Mouse (Mus musculus) forebrain, embryonic 14.5 days (tissue): ENCODE measurements around the gene Rd3l. TPM values are rescaled to one million over a fixed set of nuclear protein-coding genes. Genes with fewer than 3 reads are reported as not detected.

Source experiments
- ATAC-seq: fragments of 200-750 bp; cut with Nextera tagmentation; 2 replicates; pipeline ENCODE4 v1.8.0; 2017; ENCODE audit warnings: mild to moderate bottlenecking, moderate library complexity
- DNase-seq: peaks from one replicate; pipeline ENCODE4 v3.0.0-alpha.2; 2015; ENCODE audit warnings: low spot score
- H3K27ac ChIP-seq: fragments of 300-500 bp; sonication (generic); 2 replicates; pipeline ENCODE4 v1.5.1; 2014; ENCODE audit warnings: low read depth, mild to moderate bottlenecking, control low read depth, low read length, moderate library complexity
- H3K27me3 ChIP-seq: fragments of 300-500 bp; sonication (generic); replicated peaks from 2 replicates; pipeline ENCODE4 v1.6.1; 2014; ENCODE audit warnings: low read length, control low read depth, mixed read lengths; ENCODE audit not compliant: control insufficient read depth, insufficient read depth
- H3K36me3 ChIP-seq: fragments of 300-500 bp; sonication (generic); 2 replicates; pipeline ENCODE4 v1.6.1; 2014; ENCODE audit warnings: low read length, control low read depth; ENCODE audit not compliant: control insufficient read depth, insufficient read depth
- H3K4me1 ChIP-seq: fragments of 300-500 bp; sonication (generic); 2 replicates; pipeline ENCODE4 v1.6.1; 2014; ENCODE audit warnings: antibody characterized with exemption, low read length, control low read depth; ENCODE audit not compliant: control insufficient read depth, insufficient read depth
- H3K4me2 ChIP-seq: fragments of 300-500 bp; sonication (generic); 2 replicates; pipeline ENCODE4 v1.6.1; 2014; ENCODE audit warnings: mild to moderate bottlenecking, control low read depth, low read length
- H3K4me3 ChIP-seq: fragments of 300-500 bp; sonication (generic); 2 replicates; pipeline ENCODE4 v1.5.1; 2014; ENCODE audit warnings: low read depth, low read length, control low read depth
- H3K9ac ChIP-seq: fragments of 300-500 bp; sonication (generic); 2 replicates; pipeline ENCODE4 v1.6.1; 2014; ENCODE audit warnings: mild to moderate bottlenecking, low read length, control low read depth, moderate library complexity
- H3K9me3 ChIP-seq: fragments of 300-500 bp; sonication (generic); replicated peaks from 2 replicates; pipeline ENCODE4 v1.6.1; 2016; ENCODE audit warnings: low read length, control low read depth, mixed read lengths; ENCODE audit not compliant: control insufficient read depth
- WGBS: fragments of 180-500 bp; shearing (Covaris S2); extraction: QIAGEN DNeasy Blood & Tissue Kit; methylation state at CpG from one replicate; pipeline ENCODE4 v1.1.7; 2014; 5-methylcytosine and 5-hydroxymethylcytosine counted together
- polyA plus RNA-seq: library from polyadenylated mRNA; unstranded; fragments of >200 nt; fragmentation: Nextera tagmentation; extraction: Ambion mirVana; gene quantifications from 2 replicates; pipeline ENCODE4 v1.2.1, GENCODE M21; 2014

The Rd3l gene
- polyA plus RNA-seq, 1 experiment from 2014 or later: not detected

DNA sequence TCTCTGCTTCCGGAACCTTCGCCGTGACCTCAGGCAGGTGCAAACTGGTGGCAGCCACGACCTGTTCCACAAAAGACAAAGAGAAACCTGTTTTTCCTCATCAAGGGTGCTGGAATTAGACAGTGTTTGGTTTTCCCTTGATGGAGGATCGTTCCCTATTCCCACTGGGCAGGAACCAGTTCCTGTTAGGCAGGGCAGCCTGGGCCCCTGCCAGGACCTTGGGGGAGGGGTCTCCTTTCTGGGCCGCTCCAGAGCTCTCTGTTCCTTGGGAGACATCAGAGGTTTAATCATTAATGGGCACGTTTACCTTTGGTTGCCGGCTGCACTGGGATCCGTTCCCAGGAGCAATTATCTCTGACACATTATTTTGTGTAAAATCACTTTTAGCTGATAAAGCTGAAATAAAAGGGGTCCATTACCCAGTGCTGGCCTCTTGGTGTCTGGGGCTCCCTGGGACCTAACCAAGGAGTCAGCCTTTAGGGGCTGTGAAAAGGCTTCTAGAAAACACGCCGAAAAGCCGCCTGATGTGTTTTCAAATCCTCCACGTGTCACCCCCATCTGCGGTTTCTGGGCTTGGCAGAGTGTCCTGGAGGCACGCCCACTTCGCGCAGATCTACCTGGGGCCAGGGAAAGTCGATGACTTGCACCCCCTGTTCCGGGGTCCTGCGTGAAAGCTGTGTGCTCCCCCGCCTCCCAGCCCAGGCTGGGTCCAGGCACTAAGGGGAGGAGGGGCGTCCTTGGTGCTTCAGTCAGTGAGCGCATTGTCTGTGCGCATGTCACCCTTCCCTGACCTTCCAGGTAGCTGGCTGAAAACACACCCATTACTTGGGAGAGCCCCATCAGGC, 44.2 kb downstream of the Rd3l start:
- Histone ChIP-seq H3K4me3 (no peak overlapping the region), H3K4me2 (peak overlapping the region; percentile 9; the same call in 1 of the 2 replicates), H3K36me3 (no peaks in the 10 kb centered on the region), H3K27me3 (no peaks in the 10 kb centered on the region), H3K27ac (no peak overlapping the region; the same call in 1 of the 2 replicates), H3K9me3 (no peaks in the 10 kb centered on the region), H3K4me1 (peaks cover 9% of the 10 kb centered on the region), H3K9ac (no peak overlapping the region; the same call in 1 of the 2 replicates)
- ATAC-seq (peak; percentile 64), DNase-seq (peak; percentile 82)
- WGBS: 26% methylated on average over 24 of the region's 24 CpGs

DNA sequence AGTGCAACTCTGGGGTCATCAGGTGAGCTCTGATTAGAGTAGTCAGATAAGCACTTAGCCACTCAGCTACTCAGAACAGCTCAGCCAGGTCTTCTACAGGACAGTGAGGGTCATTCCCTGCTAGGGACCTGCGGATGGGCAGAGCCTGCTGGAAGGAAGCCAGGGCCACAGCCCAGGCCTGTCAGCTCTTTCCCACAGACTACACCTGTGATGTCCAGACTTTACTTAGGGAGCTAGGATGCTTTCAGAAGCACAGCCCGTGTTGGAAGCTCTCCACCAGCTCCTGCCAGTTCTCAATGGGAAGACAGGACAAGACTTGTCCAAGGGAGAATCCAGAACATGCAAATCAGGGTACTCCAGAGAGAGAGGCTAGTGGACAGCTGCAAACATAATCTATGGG, 47.1 kb downstream of the Rd3l start:
- Histone ChIP-seq H3K4me2 (no peak overlapping the region), H3K36me3 (no peaks in the 10 kb centered on the region), H3K27me3 (no peaks in the 10 kb centered on the region), H3K4me3 (no peak overlapping the region), H3K4me1 (peaks cover 9% of the 10 kb centered on the region), H3K27ac (no peak overlapping the region), H3K9me3 (no peaks in the 10 kb centered on the region), H3K9ac (no peak overlapping the region)
- WGBS: 75% methylated on average over 2 of the region's 2 CpGs
- DNase-seq: no peak
- ATAC-seq: no peak

DNA sequence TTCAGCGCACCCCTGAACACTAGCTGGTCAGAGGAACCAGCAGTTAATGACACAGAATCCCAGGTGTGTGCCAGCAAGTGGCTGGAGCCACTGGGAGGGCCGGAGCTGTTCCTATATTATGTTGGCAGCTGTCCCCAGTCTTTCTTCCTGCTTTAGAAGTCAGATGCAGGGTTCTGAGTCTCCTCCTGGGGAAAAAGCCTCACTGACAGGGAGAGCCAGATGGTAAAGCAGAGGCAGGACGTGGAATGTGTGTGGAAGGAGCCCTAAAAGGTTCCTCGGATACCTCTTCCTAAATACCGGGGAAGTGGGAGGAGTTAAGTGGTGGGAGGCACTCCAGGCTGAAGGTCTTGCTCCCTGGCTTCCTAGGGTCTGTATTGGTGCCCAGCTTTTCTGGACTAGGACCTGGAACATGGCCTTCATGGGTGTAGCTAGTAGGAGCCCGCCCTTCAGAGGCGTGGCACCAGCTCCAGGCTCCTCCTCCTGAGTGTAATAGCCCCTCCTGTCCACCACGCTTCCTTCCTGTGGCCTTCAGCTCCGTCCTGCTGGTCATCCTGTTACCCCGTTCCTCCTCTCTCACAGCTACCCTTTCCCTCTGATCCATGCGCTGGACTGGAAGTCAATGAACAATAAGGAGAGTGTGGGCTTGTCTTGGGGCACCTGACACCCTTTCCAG, 47.9 kb downstream of the Rd3l start:
- no peaks in the 10 kb centered on the region for H3K27me3 ChIP-seq
- 60% methylated on average over 11 of the region's 11 CpGs for WGBS

DNA sequence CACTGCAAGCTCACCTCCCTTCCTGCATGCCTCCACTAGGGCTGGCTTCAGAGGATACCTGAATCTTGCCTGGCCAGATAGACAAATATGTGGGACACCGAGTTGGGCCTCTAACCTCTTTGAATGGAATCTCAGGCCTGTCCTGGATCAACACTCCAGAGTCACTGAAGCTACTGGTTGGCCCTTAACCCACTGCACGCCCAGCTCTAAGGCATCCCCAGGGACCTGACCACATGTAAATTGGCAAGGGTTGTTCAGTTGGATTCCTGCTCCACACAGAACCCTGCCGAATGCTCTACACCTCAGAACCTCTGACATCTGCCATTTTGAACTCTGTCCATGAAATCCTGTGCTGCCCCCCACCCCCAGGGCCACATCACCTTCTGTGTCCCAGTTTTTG, 48.6 kb downstream of the Rd3l start:
- no peaks in the 10 kb centered on the region for H3K9me3 ChIP-seq
- no peaks in the 10 kb centered on the region for H3K27me3 ChIP-seq
- H3K9ac ChIP-seq: no peak overlapping the region
- no peaks in the 10 kb centered on the region for H3K36me3 ChIP-seq
- peaks cover 9% of the 10 kb centered on the region for H3K4me1 ChIP-seq
- H3K27ac ChIP-seq: no peak overlapping the region
- DNase-seq: no peak
- H3K4me3 ChIP-seq: no peak overlapping the region
- no peak overlapping the region for H3K4me2 ChIP-seq
- WGBS: 80% methylated on average over 3 of the region's 3 CpGs
- ATAC-seq: no peak

More for the DNA sequence above, 47.9 kb downstream of the Rd3l start:
- no peak overlapping the region for H3K4me2 ChIP-seq
- no peak for DNase-seq
- H3K9me3 ChIP-seq: no peaks in the 10 kb centered on the region
- no peak overlapping the region for H3K4me3 ChIP-seq
- no peak overlapping the region for H3K27ac ChIP-seq
- no peak for ATAC-seq
- no peaks in the 10 kb centered on the region for H3K36me3 ChIP-seq
- H3K9ac ChIP-seq: no peak overlapping the region
- peaks cover 9% of the 10 kb centered on the region for H3K4me1 ChIP-seq

DNA sequence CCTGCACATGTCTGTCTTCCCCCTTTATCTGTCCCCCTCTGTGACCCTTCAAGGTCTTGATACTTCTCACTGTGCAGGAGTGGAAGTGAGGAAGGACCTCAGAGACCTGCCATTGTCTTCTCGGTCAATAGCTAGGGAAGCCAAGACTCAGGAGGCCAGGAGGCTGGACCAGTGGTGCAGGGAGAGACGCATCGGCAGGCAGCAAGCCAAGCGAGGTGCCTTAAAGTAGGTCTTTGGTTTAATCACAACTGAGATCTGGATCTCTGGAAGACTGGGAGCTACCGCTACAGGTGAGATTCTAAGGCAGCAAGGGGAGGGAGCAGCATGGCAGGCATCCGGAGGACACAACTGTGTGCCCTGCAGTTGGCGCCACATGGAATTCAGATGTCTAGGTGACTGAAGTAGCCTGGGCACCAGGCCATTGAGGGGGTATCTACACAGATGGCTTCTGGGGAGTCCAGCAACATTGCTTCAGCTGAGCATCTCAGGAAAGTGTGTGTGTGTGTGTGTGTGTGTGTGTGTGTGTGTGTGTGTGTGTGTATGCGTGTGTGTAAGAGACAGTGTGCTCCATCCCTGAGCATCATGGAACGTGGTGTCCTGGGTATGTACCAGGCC, 49.6 kb downstream of the Rd3l start:
- no peaks in the 10 kb centered on the region for H3K9me3 ChIP-seq

More for the DNA sequence above, 49.6 kb downstream of the Rd3l start:
- ATAC-seq: no peak
- Histone ChIP-seq H3K36me3 (no peaks in the 10 kb centered on the region), H3K27ac (no peak overlapping the region), H3K4me2 (no peak overlapping the region), H3K9ac (no peak overlapping the region), H3K27me3 (no peaks in the 10 kb centered on the region), H3K4me1 (peaks cover 7% of the 10 kb centered on the region; the same call in 1 of the 2 replicates), H3K4me3 (no peak overlapping the region)
- WGBS: 87% methylated on average over 9 of the region's 9 CpGs
- DNase-seq: no peak

Other genes starting within 250 kb of the Rd3l start
- gene Klc1, start 222.5 kb downstream of the Rd3l start, polyA plus RNA-seq: 391 and 464 TPM in 2 replicates
- gene Xrcc3, start 167.4 kb downstream of the Rd3l start, polyA plus RNA-seq: 3.0 and 3.7 TPM in 2 replicates
- gene Zfyve21, start 167.1 kb downstream of the Rd3l start, polyA plus RNA-seq: 43.0 and 45.0 TPM in 2 replicates
- gene Ppp1r13b, start 73.2 kb downstream of the Rd3l start, polyA plus RNA-seq: 12.5 and 20.1 TPM in 2 replicates
- 634 and 784 TPM in 2 replicates for gene Atp5mpl, start 14.3 kb downstream of the Rd3l start, polyA plus RNA-seq
- 0.19 and 0.31 TPM in 2 replicates for gene Tdrd9, start 9.8 kb downstream of the Rd3l start, polyA plus RNA-seq
- 0.17 and 0.46 TPM in 2 replicates for gene Aspg, start 125.4 kb upstream of the Rd3l start, polyA plus RNA-seq
- gene Kif26a, start 164.9 kb upstream of the Rd3l start, polyA plus RNA-seq: 11.5 and 12.3 TPM in 2 replicates